Mouse (Mus musculus): ENCODE measurements around the gene Tbl3. TPM values are rescaled to one million over a fixed set of nuclear protein-coding genes. Genes with fewer than 3 reads are reported as not detected.

Gene Tbl3
- polyA plus RNA-seq, 1 experiment from 2014 or later = 79.5 TPM

DNA sequence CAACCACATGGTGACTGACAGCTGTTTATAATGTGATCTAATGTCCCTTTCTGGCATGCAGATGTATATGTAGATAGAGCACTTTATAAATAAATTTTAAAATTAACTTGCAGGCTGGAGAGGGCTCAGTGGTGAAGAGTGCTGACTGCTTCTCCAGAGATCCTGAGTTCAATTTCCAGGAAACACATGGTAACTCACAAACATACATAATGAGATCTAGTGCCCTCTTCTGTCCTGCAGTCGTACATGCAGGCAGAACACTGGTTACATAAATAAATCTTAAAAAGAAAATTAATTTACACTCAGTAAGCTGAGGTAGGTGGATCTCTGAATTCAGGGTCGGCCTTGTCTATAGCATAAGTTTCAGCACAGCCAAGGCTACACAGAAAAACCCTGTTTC is 1.2 kb upstream of the Tbl3 start:
- Histone ChIP-seq H3K27me3 (no peaks in the 10 kb centered on the region), H3K36me3 (peaks cover 19% of the 10 kb centered on the region), H3K9me3 (no peaks in the 10 kb centered on the region), H3K4me2 (replicated peaks) (no peak overlapping the region), H3K4me3 (no peak overlapping the region), H3K27ac (replicated peaks) (no peak overlapping the region), H3K4me1 (peaks cover 20% of the 10 kb centered on the region), H3K9ac (replicated peaks) (no peak overlapping the region)
- no peak for ATAC-seq (replicated peaks)
- WGBS = 36% methylated on average over 2 of the region's 2 CpGs

DNA sequence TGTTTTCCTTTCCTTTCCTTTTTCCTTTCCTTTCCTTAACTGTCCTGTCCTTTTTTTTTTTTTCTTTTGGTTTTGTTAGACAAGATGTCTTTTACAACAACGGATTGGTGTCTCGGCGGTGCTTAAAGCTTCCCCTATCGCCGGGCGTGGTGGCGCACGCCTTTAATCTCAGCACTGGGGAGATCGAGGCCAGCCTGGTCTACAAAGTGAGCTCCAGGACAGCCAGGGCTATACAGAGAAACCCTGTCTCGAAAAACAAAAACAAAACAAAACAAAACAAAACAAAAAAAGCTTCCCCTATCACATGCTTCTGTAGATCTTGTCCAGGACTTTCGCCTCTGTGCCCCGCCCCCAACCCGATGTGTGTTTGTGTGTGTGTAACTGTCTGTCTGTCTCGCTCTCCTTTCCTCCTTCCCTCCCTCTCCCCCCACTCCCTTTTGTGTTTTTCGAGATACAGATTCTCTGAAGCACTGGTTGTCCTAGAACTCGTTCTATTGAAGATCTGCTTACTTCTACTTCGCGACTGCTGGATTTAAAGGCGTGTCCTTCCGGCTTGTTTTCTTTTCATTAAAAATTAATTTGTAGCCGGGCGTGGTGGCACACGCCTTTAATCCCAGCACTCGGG is 453 bp upstream of the Tbl3 start:
- H3K9ac ChIP-seq (replicated peaks) = peak overlapping the region; percentile 57
- H3K4me3 ChIP-seq = peak overlapping the region; percentile 64
- peaks cover 21% of the 10 kb centered on the region for H3K36me3 ChIP-seq
- peak overlapping the region; percentile 80 for H3K27ac ChIP-seq (replicated peaks)
- 6% methylated on average over 24 of the region's 24 CpGs for WGBS
- H3K9me3 ChIP-seq = no peaks in the 10 kb centered on the region
- ATAC-seq (replicated peaks) = peak; percentile 72
- H3K27me3 ChIP-seq = no peaks in the 10 kb centered on the region
- H3K4me1 ChIP-seq = peaks cover 20% of the 10 kb centered on the region
- peak overlapping the region; percentile 61 for H3K4me2 ChIP-seq (replicated peaks)

DNA sequence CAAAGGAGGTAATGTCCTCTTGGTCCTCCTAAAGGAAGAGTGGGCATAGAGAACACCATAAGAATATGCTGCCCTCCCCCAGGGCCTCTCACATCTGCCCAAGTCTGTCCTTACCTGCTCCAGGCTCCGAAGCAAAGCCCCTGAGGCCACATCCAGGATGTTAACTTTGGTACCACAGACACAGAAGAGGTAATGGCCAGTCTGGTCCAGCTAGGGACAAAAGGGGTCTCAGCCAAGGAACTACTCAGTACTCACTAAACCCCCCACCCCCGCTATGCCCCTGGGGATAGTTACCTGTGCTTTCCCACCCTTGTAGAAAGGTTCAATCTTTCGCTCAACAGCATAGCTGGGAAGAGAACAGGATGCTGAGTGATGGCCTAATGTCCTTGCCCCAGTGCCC is 1.6 kb downstream of the Tbl3 start:
- no peaks in the 10 kb centered on the region for H3K27me3 ChIP-seq
- H3K4me2 ChIP-seq (replicated peaks) = 0 out of 2 replicates have a peak overlapping the region, but pooled peaks have one; percentile 61
- H3K36me3 ChIP-seq = peaks cover 39% of the 10 kb centered on the region
- H3K9me3 ChIP-seq = no peaks in the 10 kb centered on the region
- H3K9ac ChIP-seq (replicated peaks) = no peak overlapping the region
- 0 out of 2 replicates have a peak overlapping the region, but pooled peaks have one; percentile 64 for H3K4me3 ChIP-seq
- H3K4me1 ChIP-seq = peaks cover 20% of the 10 kb centered on the region
- 94% methylated on average over 3 of the region's 3 CpGs for WGBS
- no peak overlapping the region for H3K27ac ChIP-seq (replicated peaks)
- ATAC-seq (replicated peaks) = no peak

DNA sequence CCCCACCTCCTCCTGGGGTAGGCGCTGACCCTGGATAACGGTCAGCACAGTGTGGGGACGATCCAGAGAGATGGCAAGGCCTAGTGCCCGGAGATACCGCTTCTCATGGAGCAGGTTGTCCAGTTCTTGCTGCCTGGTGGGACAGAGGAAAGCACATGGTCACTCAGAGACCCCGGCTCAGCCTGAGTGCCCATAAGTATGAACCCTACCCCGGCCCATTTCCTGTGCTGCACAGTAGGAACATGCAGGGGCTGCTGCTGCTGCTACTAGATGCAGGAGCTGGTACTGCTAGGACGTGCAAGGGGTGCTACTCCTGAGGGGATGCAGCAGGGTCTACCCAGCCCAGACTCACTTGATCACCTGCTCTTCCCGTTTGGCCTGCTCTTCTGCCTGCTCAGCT is 6.2 kb downstream of the Tbl3 start:
- Histone ChIP-seq H3K4me3 (no peak overlapping the region), H3K27me3 (no peaks in the 10 kb centered on the region), H3K9me3 (no peaks in the 10 kb centered on the region), H3K4me1 (peaks cover 14% of the 10 kb centered on the region), H3K9ac (replicated peaks) (no peak overlapping the region), H3K36me3 (peaks cover 49% of the 10 kb centered on the region), H3K27ac (replicated peaks) (no peak overlapping the region), H3K4me2 (replicated peaks) (no peak overlapping the region)
- no peak for ATAC-seq (replicated peaks)
- WGBS = 92% methylated on average over 9 of the region's 9 CpGs

DNA sequence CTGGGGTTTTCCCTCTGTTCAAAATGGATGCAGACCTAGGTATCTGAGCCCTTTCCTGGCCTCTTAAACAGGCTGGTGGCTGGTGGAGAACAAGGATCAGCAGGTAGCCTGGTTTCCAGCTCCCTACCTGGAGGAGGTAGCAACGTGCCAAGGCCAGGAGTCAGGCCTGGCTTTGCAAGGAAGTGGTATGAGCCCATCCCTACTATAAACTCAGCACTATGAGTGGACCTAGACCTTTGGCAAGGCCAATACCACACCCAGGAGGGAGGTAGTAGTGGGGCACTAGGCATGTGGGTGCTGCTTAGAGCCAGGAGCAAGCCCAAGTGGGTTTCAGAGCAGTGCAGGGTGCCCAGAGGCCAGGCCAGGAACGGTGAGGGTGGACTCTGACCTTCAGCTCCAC is 8.0 kb downstream of the Tbl3 start:
- no peak for ATAC-seq (replicated peaks)
- H3K9ac ChIP-seq (replicated peaks) = no peak overlapping the region
- H3K27ac ChIP-seq (replicated peaks) = no peak overlapping the region
- peaks cover 38% of the 10 kb centered on the region for H3K36me3 ChIP-seq
- H3K9me3 ChIP-seq = no peaks in the 10 kb centered on the region
- 85% methylated on average over 2 of the region's 2 CpGs for WGBS
- peaks cover 20% of the 10 kb centered on the region for H3K4me1 ChIP-seq
- no peak overlapping the region for H3K4me2 ChIP-seq (replicated peaks)
- H3K27me3 ChIP-seq = no peaks in the 10 kb centered on the region
- H3K4me3 ChIP-seq = no peak overlapping the region

DNA sequence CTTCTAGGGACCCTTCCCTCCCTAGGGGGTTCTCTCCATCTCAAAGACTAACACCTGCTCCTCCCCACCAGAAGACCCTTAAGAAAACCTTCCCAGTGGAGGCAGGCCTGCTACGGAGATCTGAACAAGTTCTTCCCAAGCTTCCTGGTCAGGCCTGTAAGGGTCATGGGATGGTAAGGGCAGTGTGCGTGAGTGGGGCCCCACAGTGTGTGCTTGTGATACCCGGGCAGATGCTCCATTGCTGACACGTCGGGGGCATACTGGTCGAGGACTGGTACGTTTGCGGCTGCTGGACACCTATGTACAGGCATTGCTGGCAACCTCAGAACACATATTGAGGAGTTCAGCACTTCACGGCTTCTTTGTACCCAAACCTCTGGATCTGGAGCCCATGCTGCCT is 8.7 kb downstream of the Tbl3 start:
- no peak for ATAC-seq (replicated peaks)
- 70% methylated on average over 9 of the region's 9 CpGs for WGBS
- Histone ChIP-seq H3K4me2 (replicated peaks) (no peak overlapping the region), H3K9ac (replicated peaks) (no peak overlapping the region), H3K27ac (replicated peaks) (no peak overlapping the region), H3K4me1 (peaks cover 24% of the 10 kb centered on the region), H3K36me3 (peaks cover 33% of the 10 kb centered on the region), H3K9me3 (no peaks in the 10 kb centered on the region), H3K27me3 (no peaks in the 10 kb centered on the region), H3K4me3 (no peak overlapping the region)

DNA sequence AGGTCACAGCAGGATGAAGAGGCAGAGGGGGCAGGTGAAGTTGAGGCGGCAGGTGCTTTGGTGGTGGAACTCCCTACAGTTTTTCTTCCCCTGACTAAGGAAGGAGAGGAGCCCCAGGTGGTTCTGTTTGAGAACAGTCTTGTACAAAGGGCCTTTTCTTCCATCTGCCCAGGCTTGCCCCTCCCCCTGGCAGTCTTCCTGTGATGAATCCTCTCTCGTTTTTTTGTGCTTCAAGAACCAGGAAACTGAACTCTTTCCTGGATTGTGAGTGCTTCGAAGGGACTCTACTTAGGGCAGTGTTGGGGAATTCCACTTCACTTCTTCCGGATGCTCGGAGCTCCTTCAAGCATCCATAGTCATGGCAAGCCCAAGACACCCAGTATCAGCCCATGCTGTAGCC is 9.5 kb downstream of the Tbl3 start:
- no peaks in the 10 kb centered on the region for H3K9me3 ChIP-seq
- H3K4me1 ChIP-seq = peaks cover 24% of the 10 kb centered on the region
- H3K4me3 ChIP-seq = no peak overlapping the region
- ATAC-seq (replicated peaks) = no peak
- no peak overlapping the region for H3K27ac ChIP-seq (replicated peaks)
- H3K36me3 ChIP-seq = peaks cover 34% of the 10 kb centered on the region
- WGBS = 19% methylated on average over 5 of the region's 5 CpGs
- no peaks in the 10 kb centered on the region for H3K27me3 ChIP-seq
- no peak overlapping the region for H3K4me2 ChIP-seq (replicated peaks)
- no peak overlapping the region for H3K9ac ChIP-seq (replicated peaks)

DNA sequence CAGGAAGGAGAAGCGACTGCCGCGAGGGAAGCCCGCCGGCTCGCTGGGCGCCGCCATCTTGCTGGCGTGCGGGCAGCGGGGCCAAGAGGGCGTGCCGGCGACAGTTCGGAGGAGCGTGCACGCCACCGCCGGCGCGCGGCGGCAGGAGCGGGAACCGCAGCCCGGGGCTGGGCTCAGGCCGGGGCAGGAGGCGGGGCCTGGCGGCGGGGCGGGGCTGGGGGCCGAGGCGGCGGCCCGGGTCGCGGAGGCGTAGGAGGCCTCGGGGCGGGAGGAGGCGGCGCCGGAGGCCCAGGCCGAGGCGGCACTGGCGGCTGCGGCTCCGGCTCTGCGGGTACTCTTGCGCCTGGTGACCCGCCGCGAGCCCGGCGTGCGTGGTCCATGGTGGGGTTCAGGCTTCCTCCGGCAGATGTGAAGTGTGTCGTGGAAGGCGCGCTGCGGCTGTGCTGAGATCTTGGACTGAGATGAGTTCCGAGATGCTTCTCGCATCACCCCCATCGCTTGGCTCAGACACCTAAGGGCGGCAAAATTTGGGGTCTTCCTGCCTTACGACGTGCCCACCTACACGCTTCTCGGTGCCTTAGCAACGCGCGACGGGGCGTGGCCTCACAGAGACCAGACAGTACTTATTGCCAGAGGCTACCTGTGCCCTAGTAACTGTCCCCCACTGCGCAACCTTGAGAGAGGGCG is 11.3 kb downstream of the Tbl3 start, which contains the start of the genes Gfer and Noxo1:
Gfer (minus strand) TSS at position 146 of the 687 bp plus-strand sequence.
Noxo1 (plus strand) TSS at position 224 of the 687 bp plus-strand sequence.
- Histone ChIP-seq H3K9ac (replicated peaks) (peak within 1 kb of the TSS; percentile 86), H3K27me3 (no peaks in the 10 kb centered on the region), H3K4me3 (peak within 1 kb of the TSS; percentile 77), H3K27ac (replicated peaks) (peak within 1 kb of the TSS; percentile 87), H3K9me3 (no peaks in the 10 kb centered on the region), H3K36me3 (peaks cover 28% of the 10 kb centered on the region), H3K4me1 (peaks cover 24% of the 10 kb centered on the region), H3K4me2 (replicated peaks) (peak within 1 kb of the TSS; percentile 72)
- peak; percentile 91 for ATAC-seq (replicated peaks)
- WGBS = under 1% methylated on average over 73 of the region's 76 CpGs

DNA sequence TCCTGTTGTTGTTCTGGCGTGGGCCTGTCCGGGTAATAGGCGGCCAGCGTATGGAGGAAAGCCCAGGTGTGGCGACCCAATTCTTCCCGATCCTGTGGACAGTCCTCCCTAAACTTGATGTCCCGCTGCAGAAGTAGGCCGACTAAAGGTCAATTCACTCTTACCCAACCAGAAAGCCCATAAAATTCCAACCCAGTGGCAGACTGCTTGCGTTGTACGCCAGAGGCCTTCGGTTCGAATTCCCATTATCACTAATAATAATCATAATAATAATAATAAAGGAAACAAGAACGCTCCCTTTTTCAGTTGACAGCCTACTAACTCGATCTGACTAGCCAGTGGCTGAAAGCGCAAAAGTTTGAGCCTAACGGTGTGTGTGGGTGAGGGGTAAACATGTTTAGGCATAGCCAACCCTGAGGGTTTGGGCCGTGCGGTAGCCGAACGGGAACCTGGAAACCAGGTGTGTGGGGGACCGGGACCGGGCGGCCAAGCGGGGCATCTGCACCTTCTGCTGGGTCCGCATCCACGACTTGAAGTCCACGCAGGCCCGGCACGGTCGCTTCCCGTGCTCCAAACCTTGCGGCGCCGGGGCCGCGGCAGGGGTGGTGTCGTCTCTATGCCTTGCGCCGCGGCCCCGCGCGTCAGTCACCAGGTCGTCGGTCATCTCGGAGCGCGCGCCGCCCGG is 12.0 kb downstream of the Tbl3 start:
- H3K4me3 ChIP-seq = peak overlapping the region; percentile 77
- peak overlapping the region; percentile 72 for H3K4me2 ChIP-seq (replicated peaks)
- peak overlapping the region; percentile 87 for H3K27ac ChIP-seq (replicated peaks)
- peaks cover 21% of the 10 kb centered on the region for H3K36me3 ChIP-seq
- H3K4me1 ChIP-seq = peaks cover 26% of the 10 kb centered on the region
- peak overlapping the region; percentile 86 for H3K9ac ChIP-seq (replicated peaks)
- peak; percentile 38 for ATAC-seq (replicated peaks)
- H3K27me3 ChIP-seq = no peaks in the 10 kb centered on the region
- no peaks in the 10 kb centered on the region for H3K9me3 ChIP-seq
- 7% methylated on average over 44 of the region's 51 CpGs for whole genome bisulfite sequencing

DNA sequence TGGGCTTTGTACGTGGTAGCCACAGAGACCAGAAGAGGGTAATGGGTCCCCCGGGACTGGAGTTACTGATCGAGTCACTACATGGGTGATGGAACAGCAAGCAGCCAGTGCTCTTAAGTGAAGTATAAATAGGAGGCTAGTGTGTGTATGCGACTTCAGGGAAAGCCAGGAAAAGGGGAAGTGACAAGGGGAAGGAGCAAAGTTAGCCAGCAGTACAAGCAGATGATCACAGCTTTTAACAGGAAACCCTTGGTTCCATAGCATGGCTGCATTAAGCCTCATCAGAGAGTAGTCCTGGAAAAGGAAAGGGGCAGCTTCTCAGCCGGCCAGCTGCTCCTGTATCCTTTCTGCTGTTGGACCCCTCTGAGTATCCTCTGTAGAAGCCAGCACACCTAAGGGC is 15.1 kb downstream of the Tbl3 start:
- H3K9ac ChIP-seq (replicated peaks) = no peak overlapping the region
- H3K4me3 ChIP-seq = no peak overlapping the region
- no peaks in the 10 kb centered on the region for H3K9me3 ChIP-seq
- ATAC-seq (replicated peaks) = no peak
- H3K27me3 ChIP-seq = peaks cover 13% of the 10 kb centered on the region
- H3K27ac ChIP-seq (replicated peaks) = no peak overlapping the region
- H3K36me3 ChIP-seq = peaks cover 15% of the 10 kb centered on the region
- no peak overlapping the region for H3K4me2 ChIP-seq (replicated peaks)
- 89% methylated on average over 5 of the region's 5 CpGs for WGBS
- peaks cover 51% of the 10 kb centered on the region for H3K4me1 ChIP-seq

DNA sequence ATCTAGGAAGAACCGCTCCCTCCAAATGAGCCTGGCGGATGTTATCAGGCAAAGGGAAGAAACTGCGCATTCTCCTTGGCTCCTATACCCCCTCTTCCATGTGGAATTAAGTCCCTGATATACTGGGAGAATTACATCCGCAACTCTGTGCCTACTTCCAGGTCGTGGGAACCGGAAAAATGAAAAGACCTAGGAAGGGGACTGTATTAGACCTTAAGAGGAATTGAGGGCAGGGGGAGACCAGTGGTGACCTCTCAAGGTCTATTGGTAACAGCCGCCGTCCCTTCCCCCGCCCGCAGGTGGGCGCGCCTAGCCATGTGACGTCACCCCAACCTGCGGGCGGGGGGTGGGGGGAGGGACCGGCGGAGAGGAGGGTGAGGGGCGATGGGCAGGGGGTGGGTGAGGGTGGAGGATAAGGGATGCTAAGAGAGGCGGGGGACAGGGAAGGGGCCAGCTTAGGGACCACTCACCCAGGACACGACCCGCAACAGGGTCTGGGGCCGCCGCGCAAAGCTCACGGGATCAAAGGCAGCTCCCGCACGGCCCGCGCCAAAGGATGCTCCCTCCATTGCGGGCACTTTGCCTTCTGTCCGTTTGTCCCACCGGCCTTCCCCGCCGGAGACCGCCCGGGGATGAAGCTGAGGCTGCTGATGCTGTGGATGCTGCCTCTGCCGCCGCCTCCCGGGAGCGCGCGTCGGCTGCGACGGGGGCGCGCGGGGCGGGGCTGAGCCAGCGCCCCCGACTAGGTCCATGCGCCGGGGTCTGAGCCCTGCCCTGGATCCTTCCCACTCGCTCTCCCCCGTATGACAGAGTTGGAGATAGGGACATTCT is 18.0 kb downstream of the Tbl3 start, which contains the start of gene Syngr3:
Syngr3 (minus strand) TSS at position 705 of the 831 bp plus-strand sequence.
- H3K4me3 ChIP-seq = peak within 1 kb of the TSS; percentile 96
- H3K4me2 ChIP-seq (replicated peaks) = peak within 1 kb of the TSS; percentile 79
- H3K27me3 ChIP-seq = peaks cover 13% of the 10 kb centered on the region
- H3K27ac ChIP-seq (replicated peaks) = peak within 1 kb of the TSS; percentile 90
- H3K9ac ChIP-seq (replicated peaks) = peak within 1 kb of the TSS; percentile 98
- ATAC-seq (replicated peaks) = peak; percentile 59
- under 1% methylated on average over 53 of the region's 55 CpGs for WGBS
- H3K4me1 ChIP-seq = peaks cover 36% of the 10 kb centered on the region
- H3K36me3 ChIP-seq = peaks cover 15% of the 10 kb centered on the region
- H3K9me3 ChIP-seq = no peaks in the 10 kb centered on the region
